Mouse (Mus musculus): Measurements from ENCODE around the gene Trib2. TPM values are rescaled to one million over a fixed set of nuclear protein-coding genes. Genes with fewer than 3 reads are reported as not detected.

The Trib2 gene
- total RNA-seq (2012; rRNA removed) = 5.1 and 8.1 TPM in 2 replicates
- total RNA-seq (2014; rRNA removed) = 13.4 and 13.5 TPM in 2 replicates
- polyA plus RNA-seq (2012; ENCODE audit: insufficient read length, low read depth) = 10.3 and 10.6 TPM in 2 replicates

DNA sequence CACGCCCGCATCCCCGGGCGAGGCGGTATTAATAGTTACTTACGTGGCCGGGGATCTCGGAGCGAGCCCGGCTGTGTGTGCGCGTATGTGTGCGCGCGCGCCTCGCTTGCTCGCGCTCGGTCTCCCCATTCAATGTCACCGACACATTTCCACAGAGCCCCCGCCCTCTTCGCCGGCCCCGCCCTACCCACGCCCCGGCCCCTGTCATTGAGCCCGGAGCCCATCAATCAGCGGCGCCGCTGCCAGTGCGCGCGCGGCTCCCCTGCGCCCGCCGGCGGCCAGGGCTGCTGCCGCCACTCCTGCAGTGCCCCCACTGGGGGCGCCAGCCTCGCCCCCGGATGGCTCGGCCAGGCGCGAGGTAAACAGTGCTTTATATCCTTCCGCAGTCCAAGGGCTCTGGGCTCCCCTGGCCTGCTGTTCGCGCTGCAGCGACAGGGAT, at the start of gene Trib2:
Trib2 (minus strand) TSS at position 183 of the 439 bp plus-strand sequence.
- DNase-seq (ENCODE audit: extremely low read depth) = peak; percentile 91
- Histone ChIP-seq H3K27ac (ENCODE audit: insufficient read depth, low read depth) (peak within 1 kb of the TSS; percentile 71), H3K9ac (ENCODE audit: insufficient read depth, low read depth) (peak within 1 kb of the TSS; percentile 85), H3K4me2 (ENCODE audit: insufficient read depth, low read depth, poor library complexity, severe bottlenecking) (peak within 1 kb of the TSS; percentile 99), H3K4me3 (replicated peaks in 1 of 3; ENCODE audit: low read depth in 2 of 3, low read length in 2 of 3, poor library complexity in 1 of 3) (peak within 1 kb of the TSS; percentile 67 to 81 (median 74)), H3K36me3 (replicated peaks in 1 of 2; ENCODE audit: control insufficient read depth in 1 of 2, insufficient read depth in 1 of 2, low read length in 1 of 2) (no peaks in the 10 kb centered on the region), H3K9me3 (replicated peaks; ENCODE audit: low read length) (no peaks in the 10 kb centered on the region), H3K4me1 (ENCODE audit: control insufficient read depth in 1 of 2, insufficient read depth in 2 of 2) (peaks cover 19 to 42% of the 10 kb centered on the region in 2 experiments), H3K27me3 (replicated peaks) (no peaks in the 10 kb centered on the region), H3K79me2 (replicated peaks; ENCODE audit: control insufficient read depth, extremely low read depth, insufficient read depth, poor library complexity, severe bottlenecking) (peaks cover 4% of the 10 kb centered on the region; the same call in 1 of the 2 replicates)
- in situ Hi-C loops (cut with MboI; ENCODE audit: low pct_ligation_motif_present, low pct_unique_long_range_greater_than_20kb, low sequenced_read_pairs) (loop anchor here (5.0 to 10.0 kb wide), 5 partner anchors 191 to 716 kb away; no protein-coding TSS in a partner anchor), dilution Hi-C loops (cut with MboI; ENCODE audit: extremely low pct_ligation_motif_present, extremely low pct_unique_long_range_greater_than_20kb, low sequenced_read_pairs) (no loop called here)
- TF ChIP-seq TCF12 (IDR thresholded peaks at IDR 0.05; ENCODE audit: low read depth, low read length) = peak; percentile 55; the same call in 1 of the 2 replicates
- TF ChIP-seq ZMIZ1 (IDR thresholded peaks at IDR 0.05; ENCODE audit: low read depth, low read length) = peak; percentile 70; the same call in 1 of the 2 replicates
- TF ChIP-seq BHLHE40 (IDR thresholded peaks at IDR 0.05; ENCODE audit: low read depth, low read length) = no peak
- TF ChIP-seq RCOR1 (conservative IDR thresholded peaks at IDR 0.05; ENCODE audit: low read depth, low read length) = no peak
- peak; percentile 34; the same call in 1 of the 2 replicates for TF ChIP-seq HCFC1 (IDR thresholded peaks at IDR 0.05; ENCODE audit: low read depth, low read length)
- TF ChIP-seq KAT2A (IDR thresholded peaks at IDR 0.05; ENCODE audit: insufficient replicate concordance, low read length) = peak; percentile 46; the same call in 1 of the 2 replicates
- no peak for TF ChIP-seq E2F4 (IDR thresholded peaks at IDR 0.05; ENCODE audit: insufficient replicate concordance, low read depth, low read length)
- no peak for TF ChIP-seq MAFK (IDR thresholded peaks at IDR 0.05; ENCODE audit: insufficient replicate concordance, low read length)
- no peak; the same call in 1 of the 2 replicates for TF ChIP-seq CHD2 (IDR thresholded peaks at IDR 0.05; ENCODE audit: low read length)
- TF ChIP-seq MEF2A (IDR thresholded peaks at IDR 0.05; ENCODE audit: borderline replicate concordance, low read depth, low read length) = peak; percentile 84
- peak; percentile 68; the same call in 1 of the 2 replicates for TF ChIP-seq ELF1 (IDR thresholded peaks at IDR 0.05; ENCODE audit: low read depth, low read length)
- 0 out of 2 replicates have a peak, but pooled peaks have one; percentile 21 for TF ChIP-seq MAX (IDR thresholded peaks at IDR 0.05; ENCODE audit: low read length)
- peak; percentile 69 for TF ChIP-seq NELFE (IDR thresholded peaks at IDR 0.05; ENCODE audit: low read depth, low read length)
- peak in 1 of 2 experiments; percentile 93; a peak in 2 of 4 replicates for TF ChIP-seq CTCF (conservative IDR thresholded peaks at IDR 0.05 in 1 of 2, IDR thresholded peaks at IDR 0.05 in 1 of 2; ENCODE audit: low read depth in 2 of 2, low read length in 2 of 2)
- peak; percentile 61 for TF ChIP-seq RAD21 (IDR thresholded peaks at IDR 0.05; ENCODE audit: low read depth, low read length)
- TF ChIP-seq SMC3 (IDR thresholded peaks at IDR 0.05; ENCODE audit: low read depth, low read length) = peak; percentile 61
- peak; percentile 52; the same call in 1 of the 2 replicates for TF ChIP-seq IRF4 (IDR thresholded peaks at IDR 0.05; ENCODE audit: low read depth, low read length)
- TF ChIP-seq USF2 (conservative IDR thresholded peaks at IDR 0.05; ENCODE audit: low read depth, low read length) = no peak
- TF ChIP-seq JUND (conservative IDR thresholded peaks at IDR 0.05; ENCODE audit: low read depth, low read length) = no peak
- TF ChIP-seq POLR2A (IDR thresholded peaks at IDR 0.05; ENCODE audit: low read depth, low read length) = peak; percentile 65
- TF ChIP-seq TBP (conservative IDR thresholded peaks at IDR 0.05; ENCODE audit: low read depth, low read length) = no peak
- TF ChIP-seq MAZ (IDR thresholded peaks at IDR 0.05; ENCODE audit: low read depth, low read length) = peak; percentile 83; the same call in 1 of the 2 replicates
- TF ChIP-seq JUN (IDR thresholded peaks at IDR 0.05; ENCODE audit: insufficient read depth, low read depth, low read length) = no peak
- TF ChIP-seq USF1 (IDR thresholded peaks at IDR 0.05; ENCODE audit: low read depth, low read length) = no peak
- TF ChIP-seq ZC3H11A (IDR thresholded peaks at IDR 0.05; ENCODE audit: low read depth, low read length) = no peak
- TF ChIP-seq UBTF (IDR thresholded peaks at IDR 0.05; ENCODE audit: low read depth, low read length) = peak; percentile 16; the same call in 1 of the 2 replicates
- TF ChIP-seq POLR2AphosphoS2 (IDR thresholded peaks at IDR 0.05; ENCODE audit: low read depth, low read length) = peak; percentile 47; the same call in 1 of the 2 replicates
- peak; percentile 76 for TF ChIP-seq NRF1 (IDR thresholded peaks at IDR 0.05; ENCODE audit: low read depth, low read length)
- peak; percentile 86 for TF ChIP-seq SIN3A (IDR thresholded peaks at IDR 0.05; ENCODE audit: low read length)
